Mouse (Mus musculus) erythroid progenitor cell, adult 5-6 weeks (primary cell): ENCODE measurements around the gene Ttc17. TPM values are rescaled to one million over a fixed set of nuclear protein-coding genes. Genes with fewer than 3 reads are reported as not detected.

Experiments
- ATAC-seq: replicated peaks from 2 replicates; pipeline ENCODE4 v1.8.0; 2016; ENCODE audit warnings: moderate number of reproducible peaks, mild to moderate bottlenecking, moderate TSS enrichment, inconsistent platforms; ENCODE audit not compliant: poor library complexity, low FRiP score, severe bottlenecking
- total RNA-seq, 2 experiments: library from RNA; stranded (forward) in 1 of 2; stranded (reverse) in 1 of 2; fragments of 150-400 nt in 1 of 2; fragments of 186-747, 209-891 nt in 1 of 2; gene quantifications; 2 replicates each; pipeline versions ENCODE4 v1.2.3 to v1.2.4; 2015 to 2017; ENCODE audit warnings: low replicate concordance in 2 of 2

Gene Ttc17
- total RNA-seq, 2 experiments from 2014 or later: 11.3 to 12.4 TPM

DNA sequence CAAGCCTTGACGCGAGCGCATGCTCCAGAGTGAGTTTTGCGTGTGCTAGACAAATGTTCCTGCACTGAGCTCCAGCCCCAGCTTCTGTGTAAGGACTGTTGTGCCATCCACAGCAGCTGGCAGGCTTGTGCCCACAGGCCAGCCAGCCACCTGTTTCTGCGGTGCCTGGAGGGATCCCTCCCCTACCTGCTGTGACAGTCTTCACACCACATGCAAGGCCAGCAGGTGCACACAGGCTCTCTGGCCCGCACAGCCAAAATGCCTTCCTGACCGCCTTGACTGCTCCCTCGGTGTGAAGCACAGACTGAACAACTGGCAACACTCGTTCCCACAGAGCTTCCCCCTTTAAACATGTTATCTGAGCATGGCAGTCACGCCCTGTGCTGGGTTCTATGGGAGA, 102.5 kb downstream of the Ttc17 start:
- no peak for ATAC-seq

- no peak for ATAC-seq
Observed at GRCm38 (mm10) chr2:94302393-94302792, 104.1 kb downstream of the Ttc17 start.

- ATAC-seq: no peak
Observed at GRCm38 (mm10) chr2:94301749-94302148, 104.7 kb downstream of the Ttc17 start.

GRCm38 (mm10) chr2:94297467-94297866, 109.0 kb downstream of the Ttc17 start:
- no peak for ATAC-seq

- ATAC-seq: 0 out of 2 replicates have a peak, but pooled peaks have one; percentile 48
Observed at GRCm38 (mm10) chr2:94290483-94290882, 116.0 kb downstream of the Ttc17 start.

- ATAC-seq: no peak
Observed at GRCm38 (mm10) chr2:94289659-94290058, 116.8 kb downstream of the Ttc17 start.

DNA sequence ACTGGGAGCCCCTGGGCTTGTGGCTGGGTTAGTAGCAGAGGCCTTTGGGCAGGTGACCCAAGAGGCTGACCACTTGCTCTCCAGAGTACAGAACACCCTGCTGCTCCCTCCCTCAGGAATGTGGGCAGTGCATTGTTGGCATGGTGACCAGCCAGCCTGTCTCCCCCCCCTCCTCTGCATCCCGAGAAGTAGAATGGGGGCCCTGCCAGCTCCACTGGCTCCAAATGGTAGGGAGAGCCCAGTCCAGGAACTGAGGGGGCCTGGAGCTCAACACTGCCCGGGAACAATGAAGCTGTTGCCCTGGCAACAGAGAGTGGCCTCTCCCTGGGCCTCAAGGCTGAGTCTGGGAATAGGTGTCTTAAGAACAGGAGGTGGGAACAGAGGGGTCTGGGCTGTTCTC, 117.3 kb downstream of the Ttc17 start:
- no peak for ATAC-seq

DNA sequence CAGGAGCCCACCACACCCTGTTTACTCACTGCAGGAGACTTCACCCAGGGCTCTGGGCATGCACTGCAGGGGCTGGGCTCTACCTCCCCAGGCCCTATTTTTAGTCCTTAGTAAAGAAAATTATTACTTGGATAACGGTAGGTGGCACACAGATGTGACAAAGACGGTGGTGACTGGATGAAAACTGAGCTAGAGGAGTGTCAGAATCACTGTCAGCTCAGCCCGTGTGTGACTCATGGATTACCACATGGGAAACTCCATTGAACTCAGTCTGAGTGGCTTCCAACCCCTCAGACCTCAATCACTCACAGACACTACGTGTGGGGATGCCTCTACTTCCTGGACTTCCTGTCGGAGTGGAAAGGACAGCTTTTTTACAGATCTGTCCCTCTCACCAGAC, 118.4 kb downstream of the Ttc17 start:
- ATAC-seq: no peak

- no peak for ATAC-seq
Observed at GRCm38 (mm10) chr2:94287435-94287834, 119.1 kb downstream of the Ttc17 start.

DNA sequence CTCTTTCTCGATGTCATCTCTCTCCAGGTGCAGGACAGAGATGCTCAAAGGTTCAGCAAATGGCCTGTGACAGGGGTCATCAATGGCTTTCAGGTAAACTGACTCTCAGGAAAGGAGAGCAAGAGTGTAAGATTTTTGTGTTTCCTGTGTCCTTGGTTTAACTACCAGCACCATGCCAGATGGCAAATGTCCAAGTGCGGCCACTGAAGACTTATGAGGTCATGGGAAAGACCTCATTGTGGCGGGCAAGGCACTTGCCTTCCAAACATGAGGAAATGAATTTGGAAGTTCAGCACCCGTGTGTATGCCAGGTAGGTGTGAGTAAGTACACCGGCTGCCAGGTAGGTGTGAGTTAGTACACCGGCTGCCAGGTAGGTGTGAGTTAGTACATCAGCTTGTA, 123.0 kb downstream of the Ttc17 start:
- no peak for ATAC-seq

GRCm38 (mm10) chr2:94279596-94279995, 126.9 kb downstream of the Ttc17 start:
- no peak for ATAC-seq

- no peak for ATAC-seq
Observed at GRCm38 (mm10) chr2:94276103-94276502, 130.4 kb downstream of the Ttc17 start.

GRCm38 (mm10) chr2:94275658-94276057, 130.8 kb downstream of the Ttc17 start:
- no peak for ATAC-seq

GRCm38 (mm10) chr2:94273154-94274021, 133.1 kb downstream of the Ttc17 start:
- no peak for ATAC-seq

GRCm38 (mm10) chr2:94271176-94271575, 135.3 kb downstream of the Ttc17 start:
- no peak for ATAC-seq

GRCm38 (mm10) chr2:94268835-94269234, 137.7 kb downstream of the Ttc17 start:
- ATAC-seq: no peak

DNA sequence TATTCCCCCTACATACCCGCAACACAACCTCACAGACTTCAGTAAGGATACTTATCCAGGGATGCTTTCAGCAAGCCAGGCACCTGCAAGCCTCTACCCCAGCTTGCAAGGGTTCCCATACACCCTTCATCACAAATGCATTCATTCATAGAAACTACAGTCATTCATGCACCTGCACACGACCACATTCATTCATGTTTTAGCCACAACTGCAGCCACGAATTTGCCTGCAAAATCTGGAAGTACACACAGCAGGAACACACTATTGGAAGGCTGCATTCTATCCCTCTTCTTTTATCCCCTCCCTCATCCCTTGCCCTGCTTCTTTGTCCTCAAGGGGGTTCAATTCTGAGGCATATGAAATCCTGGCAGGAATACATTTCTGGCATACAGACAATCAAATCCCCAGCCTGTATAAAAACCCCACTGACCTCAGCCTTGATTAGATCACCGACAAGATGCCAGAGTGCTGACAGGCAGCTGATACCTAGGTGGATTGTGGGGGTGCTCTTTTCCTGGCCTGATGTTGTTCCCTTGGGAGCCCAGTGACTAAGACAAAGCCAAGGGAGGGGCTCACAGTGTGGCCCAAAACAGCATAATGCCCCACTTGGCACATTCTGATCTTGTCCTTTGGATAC, 139.2 kb downstream of the Ttc17 start:
- no peak for ATAC-seq

DNA sequence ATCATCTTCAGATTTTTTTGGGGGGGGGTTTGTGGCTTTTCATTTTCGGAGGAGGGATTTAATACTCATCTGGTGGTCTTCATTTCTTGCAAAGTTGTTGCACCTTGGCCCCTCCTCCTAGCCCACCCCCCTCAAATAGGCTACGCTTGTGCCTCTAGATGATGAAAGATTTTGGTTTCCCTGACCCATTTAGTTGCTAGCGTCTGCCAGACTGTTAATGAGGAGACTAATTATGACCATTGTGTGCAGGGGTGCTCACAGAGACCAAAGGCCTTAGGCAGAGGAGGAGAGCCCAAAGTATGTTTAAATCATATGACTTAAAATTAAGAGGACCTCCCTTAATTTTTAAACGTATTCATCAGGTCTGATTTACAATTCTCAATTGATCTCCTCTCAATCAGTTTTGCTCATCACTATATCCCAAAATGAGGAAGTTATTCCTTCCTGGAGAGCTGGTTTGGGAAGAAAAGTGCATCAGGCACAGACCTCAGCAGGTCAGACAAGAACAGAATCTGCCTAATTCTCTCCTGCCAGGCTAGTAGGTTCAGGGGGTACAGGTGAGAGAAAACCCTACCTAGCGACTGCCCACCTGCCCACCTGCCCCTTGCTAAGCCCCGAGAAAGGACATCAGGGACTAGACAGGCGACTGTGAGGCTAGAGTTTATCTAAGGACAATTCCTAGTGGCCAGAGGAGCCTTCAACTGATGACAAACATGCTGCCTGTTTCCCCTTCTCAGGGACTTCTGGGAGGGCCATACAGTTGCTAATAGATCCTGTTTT, 139.9 kb downstream of the Ttc17 start:
- ATAC-seq: no peak

DNA sequence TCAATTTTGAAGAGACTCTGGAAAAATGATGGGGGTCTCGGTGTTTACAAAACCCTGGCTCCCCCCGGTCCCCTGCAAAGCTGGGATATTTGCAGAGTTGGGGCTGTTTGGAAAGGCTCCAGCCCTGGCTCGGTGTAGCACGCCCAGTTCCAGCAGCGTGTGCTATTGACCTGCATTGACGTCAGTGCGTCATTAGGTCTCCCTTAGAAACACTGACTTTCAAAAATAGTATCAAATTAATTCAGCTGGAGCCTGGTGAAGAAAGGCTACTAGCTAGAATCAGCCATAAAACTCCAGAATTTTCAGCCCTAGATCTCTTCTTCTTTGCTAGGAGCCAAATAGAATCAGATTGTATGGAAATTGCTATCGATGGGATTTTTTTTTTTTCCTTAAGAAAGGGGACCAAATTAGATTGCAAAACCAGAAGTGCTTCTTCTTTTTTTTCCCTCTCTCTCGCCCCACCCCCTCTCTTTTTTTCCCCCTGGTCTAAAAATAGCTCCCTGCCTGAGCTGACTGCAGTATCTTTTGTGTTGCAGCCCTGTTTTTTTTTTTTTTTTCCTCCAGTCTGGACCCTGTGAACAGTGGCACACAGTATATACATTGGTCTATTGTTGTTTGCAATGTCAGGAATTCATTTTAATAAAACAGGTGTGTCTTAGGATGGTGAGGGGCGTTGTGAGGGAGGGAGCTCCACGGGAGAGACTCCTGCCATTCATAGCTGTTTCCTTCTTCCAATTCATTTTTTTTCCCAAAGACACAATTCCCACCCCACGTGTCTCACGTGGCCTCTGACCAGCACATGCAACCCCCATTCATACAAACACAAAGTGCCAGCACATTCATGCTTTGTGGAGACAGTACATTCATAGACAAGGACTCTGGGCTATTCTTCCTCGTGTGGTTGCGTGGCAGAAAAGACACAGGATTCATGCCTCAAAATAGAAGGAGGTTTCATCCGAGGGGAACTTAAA, 141.0 kb downstream of the Ttc17 start:
- no peak for ATAC-seq
